Mouse (Mus musculus) midbrain, embryonic 12.5 days (tissue): ENCODE measurements around the gene Maco1. TPM values are rescaled to one million over a fixed set of nuclear protein-coding genes. Genes with fewer than 3 reads are reported as not detected.

Experiments
- ATAC-seq: fragments of 200-750 bp; cut with Nextera tagmentation; 2 replicates; pipeline ENCODE4 v1.8.0; 2017; ENCODE audit warnings: low read depth, moderate TSS enrichment, moderate library complexity; ENCODE audit not compliant: low FRiP score
- H3K27ac ChIP-seq: fragments of 300-500 bp; sonication (generic); replicated peaks from 2 replicates; pipeline ENCODE4 v1.5.1; 2016; ENCODE audit warnings: mild to moderate bottlenecking
- H3K27me3 ChIP-seq: fragments of 300-500 bp; sonication (generic); 2 replicates; pipeline ENCODE4 v1.6.1; 2016; ENCODE audit warnings: mild to moderate bottlenecking
- H3K36me3 ChIP-seq: fragments of 300-500 bp; sonication (generic); 2 replicates; pipeline ENCODE4 v1.6.1; 2016
- H3K4me1 ChIP-seq: fragments of 300-500 bp; sonication (generic); 2 replicates; pipeline ENCODE4 v1.6.1; 2016
- H3K4me2 ChIP-seq: fragments of 300-500 bp; sonication (generic); replicated peaks from 2 replicates; pipeline ENCODE4 v1.6.1; 2016; ENCODE audit warnings: mild to moderate bottlenecking, moderate library complexity
- H3K4me3 ChIP-seq: fragments of 300-500 bp; sonication (generic); 2 replicates; pipeline ENCODE4 v1.5.1; 2016; ENCODE audit warnings: mild to moderate bottlenecking
- H3K9ac ChIP-seq: fragments of 300-500 bp; sonication (generic); replicated peaks from 2 replicates; pipeline ENCODE4 v1.6.1; 2016; ENCODE audit warnings: mild to moderate bottlenecking, moderate library complexity
- H3K9me3 ChIP-seq: fragments of 300-500 bp; sonication (generic); 2 replicates; pipeline ENCODE4 v1.6.1; 2016; ENCODE audit warnings: mild to moderate bottlenecking
- WGBS: fragments of 180-500 bp; shearing (Covaris S2); methylation state at CpG from one replicate; pipeline ENCODE4 v1.1.7; 2016; 5-methylcytosine and 5-hydroxymethylcytosine counted together
- polyA plus RNA-seq: library from polyadenylated mRNA; unstranded; fragments of >200 nt; fragmentation: Nextera tagmentation; extraction: Ambion mirVana; gene quantifications from 2 replicates; pipeline ENCODE4 v1.2.1, GENCODE M21; 2016

Gene Maco1
- 84.7 and 95.0 TPM in 2 replicates for polyA plus RNA-seq

- H3K4me1 ChIP-seq: peaks cover 21% of the 10 kb centered on the region
- peak within 1 kb of the TSS; percentile 99 for H3K4me3 ChIP-seq
- peak within 1 kb of the TSS; percentile 95 for H3K27ac ChIP-seq
- peaks cover 24% of the 10 kb centered on the region for H3K27me3 ChIP-seq
- no peaks in the 10 kb centered on the region for H3K36me3 ChIP-seq
- peak within 1 kb of the TSS; percentile 100 for H3K9ac ChIP-seq
- no peaks in the 10 kb centered on the region for H3K9me3 ChIP-seq
- ATAC-seq: peak; percentile 98
- peak within 1 kb of the TSS; percentile 74 for H3K4me2 ChIP-seq
- WGBS: under 1% methylated on average over 37 of the region's 38 CpGs
These were observed at the start of gene Maco1 for GRCm38 (mm10) chr4:134853259-134853636. Gene Maco1, minus strand, starts transcription at chr4:134853345.

GRCm38 (mm10) chr4:134901126-134901525 is 48.0 kb upstream of the Maco1 start:
- Histone ChIP-seq H3K4me1 (no peaks in the 10 kb centered on the region), H3K4me2 (no peak overlapping the region), H3K27me3 (no peaks in the 10 kb centered on the region), H3K27ac (no peak overlapping the region), H3K9ac (no peak overlapping the region), H3K9me3 (no peaks in the 10 kb centered on the region), H3K36me3 (peaks cover 93% of the 10 kb centered on the region), H3K4me3 (no peak overlapping the region)
- no peak for ATAC-seq
- WGBS: 97% methylated on average over 8 of the region's 8 CpGs

DNA sequence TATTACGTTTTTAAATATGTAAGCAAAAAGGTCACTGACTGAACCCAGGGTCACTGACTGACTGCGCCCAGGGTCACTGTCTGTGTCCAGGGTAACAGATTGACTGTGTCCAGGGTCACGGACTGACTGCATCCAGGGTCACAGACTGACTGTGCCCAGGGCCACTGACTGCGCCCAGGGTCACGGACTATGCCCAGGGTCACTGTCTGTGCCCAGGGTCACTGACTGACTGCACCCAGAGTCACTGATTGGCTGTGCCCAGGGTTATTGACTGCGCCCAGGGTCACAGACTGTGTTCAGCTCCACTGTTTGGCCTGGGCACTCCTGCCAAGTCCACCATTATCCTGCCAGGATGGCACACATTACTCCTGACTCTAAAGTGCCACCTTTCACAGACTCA is 44.1 kb upstream of the Maco1 start:
- H3K9ac ChIP-seq: no peak overlapping the region
- no peaks in the 10 kb centered on the region for H3K27me3 ChIP-seq
- no peaks in the 10 kb centered on the region for H3K9me3 ChIP-seq
- H3K4me2 ChIP-seq: no peak overlapping the region
- no peak overlapping the region for H3K27ac ChIP-seq
- H3K4me1 ChIP-seq: peaks cover 2% of the 10 kb centered on the region; the same call in 1 of the 2 replicates
- peaks cover 77% of the 10 kb centered on the region for H3K36me3 ChIP-seq
- H3K4me3 ChIP-seq: no peak overlapping the region
- 96% methylated on average over 6 of the region's 6 CpGs for WGBS
- ATAC-seq: no peak

DNA sequence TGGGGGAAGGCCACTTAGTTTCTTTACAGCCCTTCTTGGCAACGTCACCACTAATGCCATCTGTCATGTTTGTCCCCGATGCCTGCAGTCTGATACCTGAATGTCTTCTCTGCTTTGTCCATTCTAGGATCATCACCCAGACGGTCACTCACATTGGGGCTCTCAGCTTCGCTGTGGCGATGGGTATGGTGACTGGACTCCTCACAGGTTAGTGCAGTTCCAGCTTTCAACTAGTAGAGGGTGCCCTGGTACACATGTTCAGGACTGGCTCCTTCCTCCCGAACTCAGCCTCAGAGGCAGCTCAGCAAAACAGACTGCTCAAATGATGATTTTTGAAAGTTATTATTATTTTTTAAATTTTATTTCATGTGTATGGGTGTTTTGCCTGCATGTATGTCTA is 39.0 kb upstream of the Maco1 start:
- Histone ChIP-seq H3K27me3 (no peaks in the 10 kb centered on the region), H3K9me3 (no peaks in the 10 kb centered on the region), H3K36me3 (peaks cover 30% of the 10 kb centered on the region), H3K9ac (no peak overlapping the region), H3K27ac (no peak overlapping the region), H3K4me2 (no peak overlapping the region), H3K4me3 (no peak overlapping the region), H3K4me1 (peaks cover 2% of the 10 kb centered on the region; the same call in 1 of the 2 replicates)
- no peak for ATAC-seq
- 81% methylated on average over 6 of the region's 6 CpGs for WGBS

GRCm38 (mm10) chr4:134884364-134884763 is 31.2 kb upstream of the Maco1 start:
- H3K27ac ChIP-seq: no peak overlapping the region
- no peak for ATAC-seq
- no peak overlapping the region for H3K4me3 ChIP-seq
- no peaks in the 10 kb centered on the region for H3K36me3 ChIP-seq
- 0 out of 2 replicates have a peak, but pooled peaks cover 4% of the 10 kb centered on the region for H3K27me3 ChIP-seq
- H3K4me1 ChIP-seq: peaks cover 6% of the 10 kb centered on the region; the same call in 1 of the 2 replicates
- H3K4me2 ChIP-seq: no peak overlapping the region
- WGBS: 93% methylated on average over 4 of the region's 4 CpGs
- no peaks in the 10 kb centered on the region for H3K9me3 ChIP-seq
- H3K9ac ChIP-seq: no peak overlapping the region

DNA sequence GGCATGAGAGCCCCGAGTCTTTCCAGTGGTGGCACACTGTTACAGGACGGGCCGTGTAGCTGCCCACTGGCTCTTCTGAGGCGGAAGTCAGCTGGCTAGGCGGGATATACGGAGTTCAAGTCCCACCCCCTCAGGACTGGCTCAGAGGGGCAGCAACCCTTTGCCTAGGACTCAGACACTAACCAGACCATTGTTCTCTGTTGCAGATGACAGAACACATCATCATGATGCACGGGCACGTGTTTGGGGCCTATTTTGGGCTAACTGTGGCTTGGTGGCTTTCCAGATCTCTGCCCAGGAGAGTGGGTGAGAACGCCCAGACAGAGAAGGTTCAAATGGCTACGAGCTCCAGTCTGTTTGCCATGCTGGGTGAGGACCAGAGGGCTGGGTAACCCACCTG is 30.7 kb upstream of the Maco1 start:
- Histone ChIP-seq H3K27ac (no peak overlapping the region), H3K9ac (no peak overlapping the region), H3K4me3 (no peak overlapping the region), H3K27me3 (0 out of 2 replicates have a peak, but pooled peaks cover 4% of the 10 kb centered on the region), H3K9me3 (no peaks in the 10 kb centered on the region), H3K4me2 (no peak overlapping the region), H3K36me3 (no peaks in the 10 kb centered on the region), H3K4me1 (peaks cover 6% of the 10 kb centered on the region; the same call in 1 of the 2 replicates)
- 89% methylated on average over 10 of the region's 10 CpGs for WGBS
- no peak for ATAC-seq

GRCm38 (mm10) chr4:134883266-134883665 is 30.1 kb upstream of the Maco1 start:
- no peaks in the 10 kb centered on the region for H3K36me3 ChIP-seq
- H3K27me3 ChIP-seq: 0 out of 2 replicates have a peak, but pooled peaks cover 4% of the 10 kb centered on the region
- no peak overlapping the region for H3K4me3 ChIP-seq
- H3K4me1 ChIP-seq: peaks cover 6% of the 10 kb centered on the region; the same call in 1 of the 2 replicates
- ATAC-seq: no peak
- WGBS: 34% methylated on average over 7 of the region's 7 CpGs
- no peak overlapping the region for H3K27ac ChIP-seq
- H3K4me2 ChIP-seq: no peak overlapping the region
- no peaks in the 10 kb centered on the region for H3K9me3 ChIP-seq
- H3K9ac ChIP-seq: no peak overlapping the region

GRCm38 (mm10) chr4:134880041-134880440 is 26.9 kb upstream of the Maco1 start:
- 31% methylated on average over 6 of the region's 6 CpGs for WGBS
- peaks cover 6% of the 10 kb centered on the region; the same call in 1 of the 2 replicates for H3K4me1 ChIP-seq
- no peaks in the 10 kb centered on the region for H3K9me3 ChIP-seq
- ATAC-seq: no peak
- H3K27ac ChIP-seq: no peak overlapping the region
- 0 out of 2 replicates have a peak, but pooled peaks cover 2% of the 10 kb centered on the region for H3K27me3 ChIP-seq
- no peaks in the 10 kb centered on the region for H3K36me3 ChIP-seq
- H3K4me3 ChIP-seq: peak overlapping the region; percentile 36
- peak overlapping the region; percentile 61 for H3K4me2 ChIP-seq
- 0 out of 2 replicates have a peak overlapping the region, but pooled peaks have one; percentile 39 for H3K9ac ChIP-seq

DNA sequence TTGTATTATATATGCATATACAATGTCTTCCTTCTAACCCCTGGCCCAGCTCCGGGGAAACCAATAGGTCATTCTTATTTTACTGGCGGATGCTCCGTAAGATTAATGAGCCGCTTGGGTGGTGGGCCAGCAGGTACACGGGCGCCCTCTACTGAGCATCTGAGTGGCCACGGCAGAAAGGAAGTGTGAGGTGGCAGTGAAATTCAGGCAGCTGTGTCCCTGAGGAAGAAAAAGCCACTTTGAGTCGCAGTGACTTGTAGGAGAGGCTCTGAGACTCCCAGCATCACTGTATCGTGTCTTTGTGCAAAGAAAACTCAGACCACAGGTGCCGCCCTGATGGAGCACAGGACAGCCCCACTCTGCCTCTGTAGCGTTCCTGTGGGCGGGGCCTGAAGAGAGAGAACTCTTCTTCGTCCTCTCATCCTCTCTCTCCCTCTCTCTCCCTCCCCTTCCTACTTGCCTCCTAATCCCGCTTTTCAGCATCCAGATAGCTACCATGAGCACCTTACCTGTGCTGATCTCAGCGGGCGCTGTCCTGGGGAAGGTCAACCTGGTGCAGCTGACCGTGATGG is 26.4 kb upstream of the Maco1 start:
- H3K27ac ChIP-seq: no peak overlapping the region
- H3K36me3 ChIP-seq: no peaks in the 10 kb centered on the region
- H3K4me1 ChIP-seq: peaks cover 6% of the 10 kb centered on the region; the same call in 1 of the 2 replicates
- H3K4me3 ChIP-seq: peak overlapping the region; percentile 36
- peak overlapping the region; percentile 61 for H3K4me2 ChIP-seq
- 0 out of 2 replicates have a peak overlapping the region, but pooled peaks have one; percentile 39 for H3K9ac ChIP-seq
- no peaks in the 10 kb centered on the region for H3K27me3 ChIP-seq
- no peaks in the 10 kb centered on the region for H3K9me3 ChIP-seq
- no peak for ATAC-seq
- 2% methylated on average over 17 of the region's 17 CpGs for WGBS

- Histone ChIP-seq H3K27ac (no peak overlapping the region), H3K9me3 (no peaks in the 10 kb centered on the region), H3K4me3 (no peak overlapping the region), H3K36me3 (no peaks in the 10 kb centered on the region), H3K4me1 (peaks cover 6% of the 10 kb centered on the region; the same call in 1 of the 2 replicates), H3K27me3 (no peaks in the 10 kb centered on the region), H3K4me2 (no peak overlapping the region), H3K9ac (no peak overlapping the region)
- no peak for ATAC-seq
- 82% methylated on average over 9 of the region's 9 CpGs for WGBS
These were observed 23.0 kb upstream of the Maco1 start for GRCm38 (mm10) chr4:134876171-134876570.

- 64% methylated on average over 2 of the region's 2 CpGs for WGBS
- no peak for ATAC-seq
These were observed 18.8 kb upstream of the Maco1 start for GRCm38 (mm10) chr4:134871950-134872349.

GRCm38 (mm10) chr4:134871477-134871876 is 18.3 kb upstream of the Maco1 start:
- Histone ChIP-seq H3K4me2 (no peak overlapping the region), H3K9ac (no peak overlapping the region), H3K27me3 (peaks cover 31% of the 10 kb centered on the region), H3K27ac (no peak overlapping the region), H3K36me3 (no peaks in the 10 kb centered on the region), H3K4me1 (no peaks in the 10 kb centered on the region), H3K4me3 (no peak overlapping the region), H3K9me3 (no peaks in the 10 kb centered on the region)
- ATAC-seq: no peak
- WGBS: 61% methylated on average over 4 of the region's 4 CpGs

More at GRCm38 (mm10) chr4:134871950-134872349, 18.8 kb upstream of the Maco1 start:
- Histone ChIP-seq H3K27me3 (peaks cover 31% of the 10 kb centered on the region), H3K36me3 (no peaks in the 10 kb centered on the region), H3K9me3 (no peaks in the 10 kb centered on the region), H3K9ac (no peak overlapping the region), H3K4me1 (no peaks in the 10 kb centered on the region), H3K4me3 (no peak overlapping the region), H3K4me2 (no peak overlapping the region), H3K27ac (no peak overlapping the region)
